In genomic region chr16:93777247-93777999, GRCm38 (mm10) we compare ENCODE assay signal across 16 mouse cellular contexts. TPM values are rescaled to one million over a fixed set of nuclear protein-coding genes. Genes with fewer than 3 reads are reported as not detected.
DNase-seq lines count a peak whose midpoint lies in the region; ATAC-seq and TF ChIP-seq lines count a peak whose summit lies in the region.
"Had no signal": no experiment of that assay in that cellular context is flagged by ENCODE, and none has a peak within 500 bp of the region (broad histone marks: within the 10 kb centered on the region; RNA-seq: fewer than 3 reads in every experiment).

No protein-coding gene starts in this region.

- no peaks in the 10 kb centered on the region for H3K9me3 ChIP-seq in kidney, embryonic 15.5 days (replicated peaks)
- no peaks in the 10 kb centered on the region for H3K9me3 ChIP-seq in CH12.LX (replicated peaks; ENCODE audit: low read length)
- peaks cover 26% of the 10 kb centered on the region for H3K9me3 ChIP-seq in megakaryocyte, embryonic 14.5 days
- no peaks in the 10 kb centered on the region for H3K9me3 ChIP-seq in embryonic facial prominence, embryonic 10.5 days
- no peaks in the 10 kb centered on the region for H3K9me3 ChIP-seq in hindbrain, postnatal 0 days (ENCODE audit: low read length)
- H3K9me3 ChIP-seq: embryonic facial prominence, embryonic 12.5 days; heart, embryonic 15.5 days; liver, embryonic 15.5 days; neural tube, embryonic 15.5 days had no signal

- TF ChIP-seq EP300 in CH12.LX (IDR thresholded peaks at IDR 0.05; ENCODE audit: low read length) = no peak

- H3K9ac ChIP-seq in kidney, embryonic 15.5 days = 0 out of 2 replicates have a peak overlapping the region, but pooled peaks have one; percentile 17
- H3K9ac ChIP-seq in CH12.LX (ENCODE audit: insufficient read depth, low read depth) = no peak overlapping the region
- H3K9ac ChIP-seq in hindbrain, postnatal 0 days (replicated peaks; ENCODE audit: low read length) = no peak overlapping the region
- H3K9ac ChIP-seq: embryonic facial prominence, embryonic 12.5 days; heart, embryonic 15.5 days; liver, embryonic 15.5 days; neural tube, embryonic 15.5 days had no signal

- no peaks in the 10 kb centered on the region for H3K79me2 ChIP-seq in CH12.LX (replicated peaks; ENCODE audit: control insufficient read depth, extremely low read depth, insufficient read depth, poor library complexity, severe bottlenecking)

- ATAC-seq in kidney, embryonic 15.5 days (replicated peaks; ENCODE audit: low FRiP score) = no peak
- no peak for ATAC-seq in hindbrain, postnatal 0 days
- ATAC-seq: forebrain, embryonic 16.5 days had no signal

- 41% methylated on average over 14 of the region's 14 CpGs for WGBS in kidney, embryonic 15.5 days
- WGBS in embryonic facial prominence, embryonic 10.5 days = 55% methylated on average over 14 of the region's 14 CpGs
- WGBS in hindbrain, postnatal 0 days = 71% methylated on average over 14 of the region's 14 CpGs

- no peak overlapping the region for H3K4me3 ChIP-seq in kidney, embryonic 15.5 days (replicated peaks)
- no peak overlapping the region for H3K4me3 ChIP-seq in CH12.LX (replicated peaks in 1 of 3; ENCODE audit: low read depth in 2 of 3, low read length in 2 of 3, poor library complexity in 1 of 3)
- H3K4me3 ChIP-seq in megakaryocyte, embryonic 14.5 days (replicated peaks) = peak overlapping the region; percentile 26
- no peak overlapping the region for H3K4me3 ChIP-seq in embryonic facial prominence, embryonic 10.5 days
- H3K4me3 ChIP-seq in hindbrain, postnatal 0 days (ENCODE audit: low read length) = no peak overlapping the region
- H3K4me3 ChIP-seq: embryonic facial prominence, embryonic 12.5 days; heart, embryonic 15.5 days; liver, embryonic 15.5 days; neural tube, embryonic 15.5 days had no signal

- H3K4me2 ChIP-seq in kidney, embryonic 15.5 days = 0 out of 2 replicates have a peak overlapping the region, but pooled peaks have one; percentile 21
- no peak overlapping the region for H3K4me2 ChIP-seq in CH12.LX (ENCODE audit: insufficient read depth, low read depth, poor library complexity, severe bottlenecking)
- H3K4me2 ChIP-seq in hindbrain, postnatal 0 days (ENCODE audit: low read depth, low read length) = no peak overlapping the region
- H3K4me2 ChIP-seq: embryonic facial prominence, embryonic 12.5 days; heart, embryonic 15.5 days; liver, embryonic 15.5 days; neural tube, embryonic 15.5 days had no signal

- H3K27me3 ChIP-seq in kidney, embryonic 15.5 days = no peaks in the 10 kb centered on the region
- H3K27me3 ChIP-seq in CH12.LX (replicated peaks) = no peaks in the 10 kb centered on the region
- peaks cover 4% of the 10 kb centered on the region for H3K27me3 ChIP-seq in megakaryocyte, embryonic 14.5 days (replicated peaks)
- no peaks in the 10 kb centered on the region for H3K27me3 ChIP-seq in embryonic facial prominence, embryonic 10.5 days (replicated peaks; ENCODE audit: low read depth, poor library complexity, severe bottlenecking)
- no peaks in the 10 kb centered on the region for H3K27me3 ChIP-seq in hindbrain, postnatal 0 days (ENCODE audit: insufficient read depth, low read length)
- H3K27me3 ChIP-seq: embryonic facial prominence, embryonic 12.5 days; heart, embryonic 15.5 days; liver, embryonic 15.5 days; neural tube, embryonic 15.5 days had no signal

- in situ Hi-C loops in CH12.LX (cut with MboI; ENCODE audit: low pct_ligation_motif_present, low pct_unique_long_range_greater_than_20kb, low sequenced_read_pairs) = no loop called here

- H3K36me3 ChIP-seq in kidney, embryonic 15.5 days = peaks cover 8% of the 10 kb centered on the region; the same call in 1 of the 2 replicates
- no peaks in the 10 kb centered on the region for H3K36me3 ChIP-seq in CH12.LX (replicated peaks in 1 of 2; ENCODE audit: control insufficient read depth in 1 of 2, insufficient read depth in 1 of 2, low read length in 1 of 2)
- peaks cover 83% of the 10 kb centered on the region for H3K36me3 ChIP-seq in megakaryocyte, embryonic 14.5 days (replicated peaks; ENCODE audit: low read length)
- no peaks in the 10 kb centered on the region for H3K36me3 ChIP-seq in embryonic facial prominence, embryonic 10.5 days (replicated peaks)
- H3K36me3 ChIP-seq in hindbrain, postnatal 0 days (ENCODE audit: insufficient read depth, low read length) = peaks cover 42% of the 10 kb centered on the region
- H3K36me3 ChIP-seq: embryonic facial prominence, embryonic 12.5 days; heart, embryonic 15.5 days had no signal

- dilution Hi-C loops in CH12.LX (cut with MboI; ENCODE audit: extremely low pct_ligation_motif_present, extremely low pct_unique_long_range_greater_than_20kb, low sequenced_read_pairs) = no loop called here

- H3K27ac ChIP-seq in kidney, embryonic 15.5 days = peak overlapping the region; percentile 74
- H3K27ac ChIP-seq in CH12.LX (ENCODE audit: insufficient read depth, low read depth) = no peak overlapping the region
- no peak overlapping the region for H3K27ac ChIP-seq in embryonic facial prominence, embryonic 10.5 days (replicated peaks)
- no peak overlapping the region for H3K27ac ChIP-seq in hindbrain, postnatal 0 days
- H3K27ac ChIP-seq: embryonic facial prominence, embryonic 12.5 days; heart, embryonic 15.5 days; liver, embryonic 15.5 days; neural tube, embryonic 15.5 days had no signal

- no peak for TF ChIP-seq RAD21 in CH12.LX (IDR thresholded peaks at IDR 0.05; ENCODE audit: low read depth, low read length)

- no peak for TF ChIP-seq CTCF in CH12.LX (conservative IDR thresholded peaks at IDR 0.05 in 1 of 2, IDR thresholded peaks at IDR 0.05 in 1 of 2; ENCODE audit: low read depth in 2 of 2, low read length in 2 of 2)
- no peak for TF ChIP-seq CTCF in hindbrain, postnatal 0 days (IDR thresholded peaks at IDR 0.05; ENCODE audit: low read depth)

- H3K4me1 ChIP-seq in kidney, embryonic 15.5 days = peaks cover 23% of the 10 kb centered on the region
- H3K4me1 ChIP-seq in CH12.LX (ENCODE audit: control insufficient read depth in 1 of 2, insufficient read depth in 2 of 2) = peaks cover 14 to 46% of the 10 kb centered on the region in 2 experiments
- H3K4me1 ChIP-seq in megakaryocyte, embryonic 14.5 days = peaks cover 42% of the 10 kb centered on the region
- H3K4me1 ChIP-seq in embryonic facial prominence, embryonic 10.5 days = peaks cover 15% of the 10 kb centered on the region
- H3K4me1 ChIP-seq in hindbrain, postnatal 0 days (ENCODE audit: insufficient read depth, low read length) = no peaks in the 10 kb centered on the region
- H3K4me1 ChIP-seq: embryonic facial prominence, embryonic 12.5 days; neural tube, embryonic 15.5 days had no signal

- TF ChIP-seq POLR2A in CH12.LX (IDR thresholded peaks at IDR 0.05; ENCODE audit: low read depth, low read length) = no peak

- no peak for DNase-seq in kidney, postnatal 4 days
- DNase-seq in CH12.LX (ENCODE audit: extremely low read depth) = no peak
- DNase-seq in thymus, postnatal 25 days = peak; percentile 43
- no peak for DNase-seq in embryonic facial prominence, embryonic 10.5 days (ENCODE audit: low spot score)
- no peak for DNase-seq in hindbrain, postnatal 0 days (ENCODE audit: low spot score)
- no peak for DNase-seq in cerebellum, adult 8-10 months
- DNase-seq: adrenal gland, adult 2 months; cerebellum, adult 11-12 months; lung, postnatal 14 days had no signal

TF ChIP-seq in CH12.LX, 34 proteins besides CTCF, POLR2A, EP300 and RAD21:
- TF ChIP-seq BHLHE40 (IDR thresholded peaks at IDR 0.05; ENCODE audit: low read depth, low read length) (0 out of 2 replicates have a peak, but pooled peaks have one; percentile 16), CHD1 (IDR thresholded peaks at IDR 0.05; ENCODE audit: low read depth, low read length) (no peak), KAT2A (IDR thresholded peaks at IDR 0.05; ENCODE audit: insufficient replicate concordance, low read length) (no peak)

RNA-seq across cellular contexts. Expression of gene Morc3, which starts 54.5 kb away (rescaled TPM):
- polyA plus RNA-seq in kidney, embryonic 15.5 days (2015; fragmentation: Nextera tagmentation; extraction: Ambion mirVana) = 33.1 and 33.8 TPM in 2 replicates
- total RNA-seq in CH12.LX (2012; rRNA removed) (25.4 and 25.5 TPM in 2 replicates), CH12.LX (2014; rRNA removed) (45.6 and 53.2 TPM in 2 replicates)
- polyA plus RNA-seq in CH12.LX (2012; ENCODE audit: insufficient read length, low read depth) = 17.3 and 17.8 TPM in 2 replicates
- 2.9 TPM in 1 of 2 replicates, not detected in the other for polyA plus RNA-seq in megakaryocyte, embryonic 14.5 days (2012; ENCODE audit: insufficient read depth, low replicate concordance)
- polyA plus RNA-seq in embryonic facial prominence, embryonic 10.5 days (2016; fragmentation: Nextera tagmentation; extraction: Ambion mirVana) = 29.1 and 31.5 TPM in 2 replicates
- 19.2 and 25.2 TPM in 2 replicates for total RNA-seq in hindbrain, postnatal 0 days (2014; rRNA removed)
- polyA plus RNA-seq in hindbrain, postnatal 0 days (2015; fragmentation: Nextera tagmentation; extraction: Ambion mirVana) = 22.2 and 24.1 TPM in 2 replicates
